Mouse (Mus musculus): ENCODE results near the gene Ccr4.

- TF ChIP-seq POLR2A (IDR thresholded peaks at IDR 0.05; ENCODE audit: control insufficient read depth, extremely low read depth, insufficient read depth, low read length, poor library complexity) (no peak), CTCF (IDR thresholded peaks at IDR 0.05; ENCODE audit: borderline replicate concordance, control insufficient read depth, extremely low read depth, insufficient read depth, low read length, poor library complexity) (0 out of 2 replicates have a peak, but pooled peaks have one; percentile 16)
These were observed 4.8 kb downstream of the Ccr4 start for GRCm38 (mm10) chr9:114499783-114500515.
